Mouse (Mus musculus) urinary bladder, adult 18-20 months (tissue): Measurements from ENCODE around the gene Cib2.
"Not testable (repeated sequence)": the region's sequence is repeated elsewhere in the genome, so short reads cannot be mapped to it uniquely, and the experiment has no call there.

Source experiments
- DNase-seq, 2 experiments: peaks; one replicate each; pipeline ENCODE4 v3.0.0; 2022; ENCODE audit warnings: low spot score in 2 of 2, mixed read lengths in 2 of 2

Gene Cib2

GRCm38 (mm10) chr9:54559771-54560471 is at the start of gene Cib2:
Gene Cib2, minus strand, starts transcription at chr9:54560218.
- DNase-seq = peak; percentile 59 to 72

GRCm38 (mm10) chr9:54604886-54605285 is 44.9 kb upstream of the Cib2 start:
- DNase-seq = peak; percentile 29 to 49

DNA sequence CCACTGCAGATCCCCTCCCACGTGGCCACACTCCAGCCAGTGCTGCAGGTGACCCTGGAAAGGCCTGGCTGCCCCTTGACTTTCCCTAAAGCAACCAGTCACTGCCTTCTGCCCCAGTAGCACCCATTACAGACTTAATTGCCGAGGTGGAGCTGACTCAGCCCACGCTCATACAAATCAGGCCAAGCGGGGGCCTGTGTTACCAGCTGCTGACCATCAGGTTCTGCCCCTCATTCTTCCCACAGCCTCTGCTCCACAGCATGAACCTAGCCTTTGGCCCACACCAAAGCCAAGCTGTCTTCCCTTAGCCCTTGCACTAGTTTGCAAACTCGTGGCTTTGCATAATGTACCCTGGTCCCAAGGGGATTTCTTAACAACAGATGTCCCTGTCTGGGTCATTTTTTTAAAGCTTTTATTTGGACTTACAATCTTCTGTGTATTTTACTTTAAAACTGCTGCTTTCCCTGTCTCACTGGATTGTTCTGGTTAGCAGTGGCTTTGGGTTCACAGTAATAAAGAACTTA is 44.2 kb upstream of the Cib2 start:
- DNase-seq = no peak

- no peak for DNase-seq
Measured at GRCm38 (mm10) chr9:54602916-54603315, 42.9 kb upstream of the Cib2 start.

- no peak for DNase-seq
Measured at GRCm38 (mm10) chr9:54602386-54602785, 42.4 kb upstream of the Cib2 start.

DNA sequence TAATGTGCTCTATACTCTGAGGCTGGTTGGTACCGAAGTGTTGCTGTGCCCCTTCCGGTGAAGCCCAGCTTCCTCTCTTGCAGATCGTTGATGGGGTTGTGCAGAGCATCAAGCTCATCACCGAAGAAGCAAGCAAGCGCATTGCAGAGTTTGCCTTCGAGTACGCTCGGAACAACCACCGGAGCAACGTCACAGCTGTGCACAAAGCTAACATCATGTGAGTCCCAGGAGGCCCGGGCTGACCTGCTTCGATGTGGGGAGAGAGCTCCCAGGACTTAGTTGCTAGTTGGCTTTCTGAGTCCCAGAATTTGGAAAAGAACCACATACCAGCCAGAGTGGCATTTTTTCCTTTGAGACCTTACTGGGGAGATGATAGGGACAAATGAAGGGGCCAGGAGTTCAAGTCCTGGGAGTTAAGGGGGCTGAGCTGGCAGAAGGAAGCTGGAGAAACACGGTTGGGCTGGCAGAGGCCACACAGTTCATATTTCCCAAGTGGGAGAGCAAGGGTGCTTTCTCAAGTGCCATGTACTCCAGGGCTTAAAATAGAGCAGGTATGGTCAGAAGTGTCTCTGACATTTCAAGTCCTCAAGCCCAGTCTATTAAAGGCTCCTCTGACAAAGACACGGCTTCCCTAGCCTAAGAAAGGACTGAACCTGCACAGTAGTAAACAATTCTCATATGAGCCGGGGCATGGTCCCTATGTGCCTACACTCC is 36.9 kb upstream of the Cib2 start:
- DNase-seq = no peak

GRCm38 (mm10) chr9:54593652-54594051 is 33.6 kb upstream of the Cib2 start:
- DNase-seq = not testable (repeated sequence)

DNA sequence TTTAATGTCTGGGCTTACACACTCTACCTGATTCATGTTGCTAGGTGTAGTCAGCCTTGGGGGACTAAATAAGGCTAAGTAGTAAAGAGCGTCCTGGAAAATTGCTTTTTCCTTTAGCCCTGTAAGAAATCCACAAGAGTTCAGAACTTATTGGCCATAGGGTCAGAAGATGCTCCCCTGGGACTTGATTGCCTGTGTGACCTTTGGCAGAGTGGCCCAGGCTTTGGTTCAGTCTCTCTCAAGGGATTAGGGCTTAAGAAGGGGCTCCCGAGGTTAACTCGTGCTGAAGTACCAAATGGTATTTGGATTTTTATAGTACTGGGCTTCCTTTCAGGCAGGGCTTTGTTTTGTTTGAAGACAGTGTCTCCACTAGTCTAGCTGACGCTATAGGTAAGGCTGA is 27.8 kb upstream of the Cib2 start:
- DNase-seq = no peak

GRCm38 (mm10) chr9:54586199-54587061 is 26.4 kb upstream of the Cib2 start, which contains the start of gene Idh3a:
Gene Idh3a, plus strand, starts transcription at chr9:54586334.
- peak; percentile 95 to 98 for DNase-seq

DNA sequence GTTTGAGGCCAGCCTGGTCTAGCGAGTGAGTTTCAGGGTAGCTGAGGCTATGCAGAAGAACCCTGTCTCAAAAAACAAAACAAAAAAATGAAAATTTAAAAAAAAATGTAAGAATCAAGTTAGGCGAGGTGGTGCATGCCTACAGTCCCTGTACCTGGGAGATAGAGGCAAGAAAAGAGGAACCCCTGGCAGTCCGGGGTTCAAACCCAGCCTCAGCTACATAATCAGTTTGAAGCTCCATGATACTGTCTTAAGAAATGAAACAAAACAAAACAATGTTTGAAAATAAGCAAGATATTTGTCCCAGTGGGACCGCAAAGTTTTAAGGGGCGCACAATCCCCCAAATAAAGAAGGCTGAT is 25.8 kb upstream of the Cib2 start:
- no peak for DNase-seq

- not testable (repeated sequence) for DNase-seq
Measured at GRCm38 (mm10) chr9:54584127-54584526, 24.1 kb upstream of the Cib2 start.

GRCm38 (mm10) chr9:54583712-54584111 is 23.7 kb upstream of the Cib2 start:
- DNase-seq = no peak

DNA sequence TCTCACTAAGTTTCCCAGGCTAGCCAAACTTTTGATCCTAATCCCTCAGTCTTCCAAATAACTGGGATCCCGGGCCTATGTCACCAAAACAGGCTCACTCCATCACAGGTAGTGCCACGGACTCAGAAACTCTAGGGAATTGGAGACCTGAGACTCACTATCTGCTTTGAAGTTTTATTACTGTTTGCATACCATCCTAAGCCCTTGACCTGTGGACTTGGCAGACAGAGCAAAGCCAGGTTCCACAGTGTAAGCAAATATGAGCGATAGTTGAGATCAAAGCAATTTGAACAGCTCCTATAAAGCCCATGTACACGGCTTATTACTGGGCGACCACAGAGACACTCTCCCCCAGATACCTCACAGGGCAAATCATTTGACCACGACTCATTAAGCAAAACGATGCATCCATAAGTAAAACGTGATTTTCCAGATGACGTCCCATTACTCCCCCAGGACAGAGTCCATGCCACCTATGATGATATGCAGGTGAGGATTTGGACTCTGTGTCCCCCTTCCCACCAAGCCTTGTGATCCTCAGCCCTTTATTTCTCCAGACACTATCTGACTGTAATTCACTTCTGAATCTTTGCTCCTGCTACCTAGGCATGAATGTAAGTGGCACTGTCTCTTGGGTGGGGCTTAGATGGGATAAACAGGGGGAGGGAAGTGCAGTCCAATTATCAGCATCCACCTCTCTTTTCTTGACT is 11.3 kb upstream of the Cib2 start:
- DNase-seq = no peak

DNA sequence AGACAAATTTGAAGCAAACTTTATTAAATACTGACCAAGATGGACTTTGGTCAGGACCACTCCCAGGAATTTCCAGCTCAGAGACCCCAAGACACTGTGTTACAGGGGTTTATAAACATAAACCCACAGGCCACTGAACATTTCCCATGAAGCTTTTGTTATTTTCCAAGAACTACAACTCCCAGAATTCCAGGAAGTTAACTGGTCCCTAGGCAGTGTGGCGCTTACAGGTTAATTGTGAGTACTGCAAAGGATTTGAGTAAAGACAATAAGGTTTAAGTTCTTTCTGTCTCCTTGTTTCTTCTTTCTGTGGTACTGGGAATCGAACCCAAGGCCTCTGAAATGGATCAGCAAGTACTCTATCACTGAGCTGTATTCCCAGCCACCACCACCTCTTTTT is 8.7 kb upstream of the Cib2 start:
- no peak for DNase-seq

- DNase-seq = no peak
Measured at GRCm38 (mm10) chr9:54566958-54567357, 6.9 kb upstream of the Cib2 start.

GRCm38 (mm10) chr9:54560831-54561601 is 998 bp upstream of the Cib2 start:
- DNase-seq = no peak

GRCm38 (mm10) chr9:54558731-54559130 is 1.3 kb downstream of the Cib2 start:
- DNase-seq = no peak

DNA sequence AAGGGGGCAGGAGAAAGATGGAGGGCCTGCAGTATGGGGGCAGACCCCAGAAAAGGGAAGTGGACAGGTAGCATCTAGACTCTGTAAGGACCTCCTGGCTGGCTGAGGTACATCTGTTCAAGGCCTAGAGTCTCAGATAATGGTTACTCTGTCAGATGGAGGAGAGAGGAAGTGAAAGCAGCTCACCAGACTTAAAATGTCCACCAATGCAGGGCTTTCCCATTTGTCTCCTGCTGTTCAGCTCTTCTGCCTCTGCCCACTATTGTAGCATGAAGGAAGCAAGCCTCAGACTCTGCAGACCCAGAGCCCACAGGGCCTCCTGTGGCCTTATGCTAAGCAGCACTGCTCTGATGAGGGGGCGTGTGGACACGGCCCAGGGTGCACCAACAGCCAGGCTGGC is 5.0 kb downstream of the Cib2 start:
- no peak for DNase-seq

- DNase-seq = peak in 1 of 2 experiments; percentile 27
Measured at GRCm38 (mm10) chr9:54552409-54552808, 7.6 kb downstream of the Cib2 start.

DNA sequence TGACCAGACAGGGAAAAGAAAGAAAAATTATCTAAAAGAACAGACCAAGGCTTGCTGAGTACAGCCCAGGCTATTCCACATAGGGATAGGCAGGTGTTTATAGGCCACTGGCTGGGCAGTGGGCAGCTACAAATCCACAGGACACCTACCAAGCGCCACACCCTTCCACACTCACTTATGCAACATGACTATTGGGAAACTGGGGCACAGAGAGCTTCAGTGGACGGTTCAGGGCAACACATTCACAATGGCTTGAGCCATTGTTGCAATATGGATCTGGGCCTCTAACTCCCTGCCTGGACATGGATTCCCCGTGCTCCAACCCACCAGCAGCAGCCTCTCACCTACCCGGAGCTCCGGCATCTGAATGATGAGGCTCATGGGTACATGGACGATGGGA is 10.6 kb downstream of the Cib2 start:
- DNase-seq = no peak

DNA sequence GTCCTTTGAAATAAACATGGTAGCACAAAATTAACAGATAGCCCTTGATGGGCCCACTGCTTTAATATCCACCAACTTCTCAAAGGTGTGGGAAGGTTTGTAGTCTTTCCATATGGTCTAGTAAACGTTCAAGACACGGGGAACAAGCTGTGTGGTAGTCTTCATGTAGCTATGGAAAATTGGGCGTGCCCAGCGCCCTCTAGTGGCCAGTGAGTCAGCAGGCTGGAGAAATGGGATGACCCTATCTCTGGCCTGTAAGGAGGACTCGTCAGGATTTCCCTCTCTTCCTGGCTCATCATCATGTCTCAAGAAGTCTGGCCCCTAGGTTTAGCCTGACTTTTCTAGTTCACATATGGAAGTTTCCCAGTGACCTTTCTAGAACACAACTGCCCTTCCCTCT is 12.5 kb downstream of the Cib2 start:
- DNase-seq = peak in 1 of 2 experiments; percentile 32
